Mouse (Mus musculus): ENCODE data around the gene Thop1. TPM values are rescaled to one million over a fixed set of nuclear protein-coding genes. Genes with fewer than 3 reads are reported as not detected.

The Thop1 gene
- polyA plus RNA-seq (2012; rRNA removed), result 63.0 and 106 TPM in 2 replicates

DNA sequence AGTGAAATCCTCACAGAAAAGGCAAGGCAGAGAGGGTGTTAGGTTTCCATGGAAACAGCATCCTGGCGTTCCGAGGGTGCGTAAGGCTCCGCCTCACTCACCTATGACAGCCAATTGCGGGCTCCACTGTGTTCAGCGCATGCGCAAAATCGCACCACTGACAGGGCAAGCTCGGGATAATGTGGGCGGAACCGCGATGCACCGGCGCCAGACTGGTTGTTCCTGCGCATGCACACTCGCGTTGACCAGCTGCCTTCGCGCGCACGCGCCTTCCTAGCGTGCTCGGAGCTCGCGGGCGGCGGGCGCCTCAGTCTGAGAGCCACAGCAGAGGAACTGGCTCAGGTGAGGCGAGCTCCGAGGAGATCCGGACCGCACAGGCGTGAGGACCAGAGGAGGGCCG, at the start of gene Thop1:
TSS of gene Thop1 (plus strand) at position 200 of the 400 bp plus-strand sequence.

DNA sequence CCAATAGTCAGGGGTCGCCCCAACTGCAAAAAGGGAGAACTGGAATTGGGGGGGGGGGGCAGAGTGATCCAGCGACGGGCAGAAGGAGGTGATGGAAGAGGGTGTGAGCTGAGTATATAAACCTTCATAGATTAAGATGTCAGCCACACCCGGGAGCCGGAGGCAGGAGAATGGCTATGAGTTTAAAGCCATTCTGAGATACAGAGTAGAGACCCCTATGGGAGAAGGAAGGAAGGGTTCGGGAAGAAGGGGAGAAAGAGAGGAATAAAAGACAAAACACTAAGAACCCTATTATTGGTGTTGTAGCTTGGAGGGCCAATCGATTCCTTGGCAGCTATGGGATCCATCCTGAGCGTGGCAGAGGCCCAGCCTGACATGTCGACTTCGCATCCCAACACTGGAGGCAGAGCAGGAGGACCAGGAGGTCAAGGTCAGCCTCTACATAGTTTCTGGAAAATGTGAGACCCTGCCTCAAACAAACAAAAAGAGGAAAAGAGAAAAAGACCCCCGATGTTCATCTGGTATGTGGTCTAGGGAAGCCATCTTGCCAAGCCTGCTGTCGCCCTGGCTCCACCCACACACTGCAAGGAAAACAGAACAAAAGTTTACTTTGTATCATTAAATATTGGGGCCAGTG, 44.1 kb upstream of the Thop1 start, which contains the start of gene Diras1:
TSS of gene Diras1 (minus strand) at position 24 of the 637 bp plus-strand sequence.

DNA sequence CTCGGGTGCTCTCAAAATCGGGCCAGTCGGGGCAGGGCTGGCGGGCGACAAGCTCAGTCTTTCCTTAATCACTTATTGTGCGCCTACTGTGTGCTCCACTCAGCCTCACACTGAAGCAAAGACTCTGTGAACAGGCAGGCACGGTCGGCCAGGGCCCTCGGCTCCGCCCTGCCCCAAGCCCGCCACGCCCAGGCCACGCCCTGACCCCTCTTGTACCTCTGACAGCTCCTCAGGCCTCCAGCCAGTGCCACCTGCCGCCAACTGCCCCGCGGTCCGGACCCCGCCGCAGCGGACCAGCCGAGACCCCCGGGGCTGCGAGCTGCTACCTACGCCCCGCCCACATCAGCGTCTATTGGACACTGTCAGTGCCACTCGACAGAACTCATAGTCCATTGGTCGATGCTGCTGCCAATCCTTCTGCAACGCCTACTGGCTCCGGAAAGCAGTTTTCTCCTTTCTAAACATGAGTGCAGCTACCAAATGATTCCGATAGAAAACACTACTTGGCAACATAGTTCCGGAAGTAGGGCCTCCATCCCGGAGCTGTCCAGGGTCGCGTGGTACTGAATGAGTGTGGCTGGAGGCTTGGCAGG, 32.8 kb upstream of the Thop1 start, which contains the start of gene Slc39a3:
TSS of gene Slc39a3 (minus strand) at position 439 of the 593 bp plus-strand sequence.

GRCm38 (mm10) chr10:81059603-81060543, 10.0 kb upstream of the Thop1 start, which contains the start of gene Sgta:
Sgta (minus strand) TSS chr10:81060181.

GRCm38 (mm10) chr10:81105565-81106112, 35.8 kb downstream of the Thop1 start, which contains the start of gene Map2k2:
Map2k2 (plus strand) TSS chr10:81105915.

Other genes starting within 250 kb of the Thop1 start
- gene Oaz1, start 243.4 kb upstream of the Thop1 start, polyA plus RNA-seq (2012; rRNA removed), result 614 and 821 TPM in 2 replicates
- 0.53 and 0.84 TPM in 2 replicates for gene Lingo3, start 226.0 kb upstream of the Thop1 start, polyA plus RNA-seq (2012; rRNA removed)
- gene Lsm7, start 214.8 kb upstream of the Thop1 start, polyA plus RNA-seq (2012; rRNA removed), result 58.8 and 71.4 TPM in 2 replicates
- 48.6 and 56.7 TPM in 2 replicates for gene Sppl2b, start 214.8 kb upstream of the Thop1 start, polyA plus RNA-seq (2012; rRNA removed)
- 19.4 and 39.8 TPM in 2 replicates for gene Tmprss9, start 198.2 kb upstream of the Thop1 start, polyA plus RNA-seq (2012; rRNA removed)
- 106 and 120 TPM in 2 replicates for gene Timm13, start 169.1 kb upstream of the Thop1 start, polyA plus RNA-seq (2012; rRNA removed)
- gene Lmnb2, start 151.8 kb upstream of the Thop1 start, polyA plus RNA-seq (2012; rRNA removed), result 15.5 and 17.3 TPM in 2 replicates
- gene Gadd45b, start 140.0 kb upstream of the Thop1 start, polyA plus RNA-seq (2012; rRNA removed), result 13.8 and 21.5 TPM in 2 replicates
- 0.71 and 1.1 TPM in 2 replicates for gene Gng7, start 55.1 kb upstream of the Thop1 start, polyA plus RNA-seq (2012; rRNA removed)
- 0.29 and 0.37 TPM in 2 replicates for gene Diras1, start 44.4 kb upstream of the Thop1 start, polyA plus RNA-seq (2012; rRNA removed)
- gene Slc39a3, start 32.6 kb upstream of the Thop1 start, polyA plus RNA-seq (2012; rRNA removed), result 18.5 and 21.8 TPM in 2 replicates
- gene Sgta, start 9.9 kb upstream of the Thop1 start, polyA plus RNA-seq (2012; rRNA removed), result 106 and 140 TPM in 2 replicates
- 2.0 and 3.8 TPM in 2 replicates for gene Creb3l3, start 28.8 kb downstream of the Thop1 start, polyA plus RNA-seq (2012; rRNA removed)
- gene Map2k2, start 35.9 kb downstream of the Thop1 start, polyA plus RNA-seq (2012; rRNA removed), result 190 and 419 TPM in 2 replicates
- gene Zbtb7a, start 65.2 kb downstream of the Thop1 start, polyA plus RNA-seq (2012; rRNA removed), result 48.3 and 79.2 TPM in 2 replicates
- gene Pias4, start 97.9 kb downstream of the Thop1 start, polyA plus RNA-seq (2012; rRNA removed), result 25.3 and 28.0 TPM in 2 replicates
- gene Eef2, start 106.6 kb downstream of the Thop1 start, polyA plus RNA-seq (2012; rRNA removed), result 532 and 619 TPM in 2 replicates
- gene Dapk3, start 113.0 kb downstream of the Thop1 start, polyA plus RNA-seq (2012; rRNA removed), result 62.9 and 105 TPM in 2 replicates
- not detected in 2 replicates for gene 4930442H23Rik, start 113.8 kb downstream of the Thop1 start, polyA plus RNA-seq (2012; rRNA removed)
- 0.67 TPM in 2 replicates for gene Nmrk2, start 132.0 kb downstream of the Thop1 start, polyA plus RNA-seq (2012; rRNA removed)
- 0.15 and 0.17 TPM in 2 replicates for gene Atcay, start 160.8 kb downstream of the Thop1 start, polyA plus RNA-seq (2012; rRNA removed)
- 5.2 and 6.0 TPM in 2 replicates for gene Zfr2, start 163.1 kb downstream of the Thop1 start, polyA plus RNA-seq (2012; rRNA removed)
- 1.5 and 3.0 TPM in 2 replicates for gene Matk, start 182.9 kb downstream of the Thop1 start, polyA plus RNA-seq (2012; rRNA removed)
- 75.5 and 146 TPM in 2 replicates for gene Mrpl54, start 196.9 kb downstream of the Thop1 start, polyA plus RNA-seq (2012; rRNA removed)
- 58.9 and 73.0 TPM in 2 replicates for gene Apba3, start 196.9 kb downstream of the Thop1 start, polyA plus RNA-seq (2012; rRNA removed)
- gene Tjp3, start 221.5 kb downstream of the Thop1 start, polyA plus RNA-seq (2012; rRNA removed), result 85.6 and 104 TPM in 2 replicates
- 33.5 and 41.8 TPM in 2 replicates for gene Pip5k1c, start 222.9 kb downstream of the Thop1 start, polyA plus RNA-seq (2012; rRNA removed)

All from stomach, adult 2 months (tissue).